Mouse (Mus musculus) CH12.LX (cell line): ENCODE data around the gene Tspan14. TPM values are rescaled to one million over a fixed set of nuclear protein-coding genes. Genes with fewer than 3 reads are reported as not detected.

Source experiments
- DNase-seq: peaks from one replicate; pipeline ENCODE4 v3.0.0-alpha.2; 2013; ENCODE audit errors: extremely low read depth
- H3K27ac ChIP-seq: 2 replicates; pipeline ENCODE4 v1.5.1; 2012; ENCODE audit warnings: low read depth, mild to moderate bottlenecking, control low read depth, moderate library complexity; ENCODE audit not compliant: insufficient read depth
- H3K27me3 ChIP-seq: replicated peaks from 2 replicates; pipeline ENCODE3; 2012; ENCODE audit warnings: inconsistent platforms
- H3K36me3 ChIP-seq, 2 experiments: replicated peaks in 1 of 2; 2 replicates each; pipeline versions ENCODE3 to v1.6.1; 2012; ENCODE audit warnings: inconsistent platforms in 1 of 2, low read length in 1 of 2, mild to moderate bottlenecking in 1 of 2, mixed read lengths in 1 of 2, moderate library complexity in 1 of 2; ENCODE audit not compliant: control insufficient read depth in 1 of 2, insufficient read depth in 1 of 2
- H3K4me1 ChIP-seq, 2 experiments: 2 replicates each; pipeline ENCODE4 v1.6.1; 2012; ENCODE audit warnings: inconsistent platforms in 1 of 2, moderate library complexity in 1 of 2; ENCODE audit not compliant: insufficient read depth in 2 of 2, control insufficient read depth in 1 of 2
- H3K4me2 ChIP-seq: 2 replicates; pipeline ENCODE4 v1.6.1; 2012; ENCODE audit warnings: low read depth, mild to moderate bottlenecking, control low read depth; ENCODE audit not compliant: poor library complexity, insufficient read depth, severe bottlenecking
- H3K4me3 ChIP-seq, 3 experiments: fragments of 150-350 bp in 1 of 3; sonication (generic) in 1 of 3; replicated peaks in 1 of 3; 2 replicates each; pipeline versions ENCODE3 to v1.5.1; 2011 to 2012; ENCODE audit warnings: low read depth in 2 of 3, low read length in 2 of 3, mild to moderate bottlenecking in 2 of 3, moderate library complexity in 2 of 3, control low read depth in 1 of 3, improper control_type of control experiment in 1 of 3, inconsistent platforms in 1 of 3, mixed read lengths in 1 of 3; ENCODE audit not compliant: poor library complexity in 1 of 3
- H3K79me2 ChIP-seq: replicated peaks from 2 replicates; pipeline ENCODE4 v1.6.1; 2012; ENCODE audit warnings: mild to moderate bottlenecking, moderate library complexity; ENCODE audit not compliant: control insufficient read depth, poor library complexity, insufficient read depth, severe bottlenecking; ENCODE audit errors: extremely low read depth
- H3K9ac ChIP-seq: 2 replicates; pipeline ENCODE4 v1.6.1; 2012; ENCODE audit warnings: low read depth, mild to moderate bottlenecking, control low read depth, moderate library complexity; ENCODE audit not compliant: insufficient read depth
- H3K9me3 ChIP-seq: replicated peaks from 2 replicates; pipeline ENCODE3; 2012; ENCODE audit warnings: low read length, inconsistent platforms, mixed read lengths
- CHD1 ChIP-seq: IDR thresholded peaks from 2 replicates; pipeline ENCODE4 v1.6.1; 2012; ENCODE audit warnings: low read depth, low read length, improper control_type of control experiment, inconsistent platforms
- CTCF ChIP-seq, 2 experiments: IDR thresholded peaks in 1 of 2; conservative IDR thresholded peaks in 1 of 2; 2 replicates each; pipeline ENCODE4 v1.5.1; 2011 to 2012; ENCODE audit warnings: low read depth in 2 of 2, low read length in 2 of 2, improper control_type of control experiment in 1 of 2, inconsistent platforms in 1 of 2, mild to moderate bottlenecking in 1 of 2, moderate library complexity in 1 of 2
- EP300 ChIP-seq: IDR thresholded peaks from 2 replicates; pipeline ENCODE4 v1.6.1; 2011; ENCODE audit warnings: low read length, improper control_type of control experiment
- IRF4 ChIP-seq: IDR thresholded peaks from 2 replicates; pipeline ENCODE4 v1.6.1; 2014; ENCODE audit warnings: low read depth, mild to moderate bottlenecking, inconsistent platforms, low read length, improper control_type of control experiment
- MAX ChIP-seq: IDR thresholded peaks from 2 replicates; pipeline ENCODE4 v1.6.1; 2011; ENCODE audit warnings: low read length, improper control_type of control experiment
- MAZ ChIP-seq: IDR thresholded peaks from 2 replicates; pipeline ENCODE4 v1.6.1; 2012; ENCODE audit warnings: low read depth, mild to moderate bottlenecking, inconsistent platforms, low read length, improper control_type of control experiment, moderate library complexity
- MEF2A ChIP-seq: IDR thresholded peaks from 2 replicates; pipeline ENCODE4 v1.6.1; 2014; ENCODE audit warnings: low read depth, mild to moderate bottlenecking, inconsistent platforms, low read length, improper control_type of control experiment, borderline replicate concordance
- MYC ChIP-seq: IDR thresholded peaks from 2 replicates; pipeline ENCODE4 v1.6.1; 2011; ENCODE audit warnings: low read depth, mild to moderate bottlenecking, improper control_type of control experiment, low read length
- RAD21 ChIP-seq: IDR thresholded peaks from 2 replicates; pipeline ENCODE4 v1.6.1; 2011; ENCODE audit warnings: low read depth, mild to moderate bottlenecking, low read length, improper control_type of control experiment, moderate library complexity
- SMC3 ChIP-seq: IDR thresholded peaks from 2 replicates; pipeline ENCODE4 v1.6.1; 2011; ENCODE audit warnings: low read depth, low read length, improper control_type of control experiment
- TBP ChIP-seq: conservative IDR thresholded peaks from 2 replicates; pipeline ENCODE4 v1.6.1; 2011; ENCODE audit warnings: low read depth, low read length, improper control_type of control experiment
- TCF12 ChIP-seq: IDR thresholded peaks from 2 replicates; pipeline ENCODE4 v1.6.1; 2014; ENCODE audit warnings: low read depth, mild to moderate bottlenecking, inconsistent platforms, low read length, improper control_type of control experiment
- ZC3H11A ChIP-seq: IDR thresholded peaks from 2 replicates; pipeline ENCODE4 v1.6.1; 2012; ENCODE audit warnings: low read depth, mild to moderate bottlenecking, inconsistent platforms, low read length, improper control_type of control experiment
- ZNF384 ChIP-seq: IDR thresholded peaks from 2 replicates; pipeline ENCODE4 v1.6.1; 2012; ENCODE audit warnings: low read depth, low read length, improper control_type of control experiment, inconsistent platforms
- dilution Hi-C: fragments of 300-500 bp; cut with MboI; formaldehyde crosslinking; loops from 2 replicates; pipeline ENCODE4 v1.14.3; 2020; ENCODE audit warnings: low sequenced_read_pairs; ENCODE audit not compliant: extremely low pct_unique_long_range_greater_than_20kb, extremely low pct_ligation_motif_present
- in situ Hi-C: fragments of 300-500 bp; cut with MboI; formaldehyde crosslinking; loops from 3 replicates; pipeline ENCODE4 v1.14.3; 2019; ENCODE audit warnings: low sequenced_read_pairs, low pct_ligation_motif_present, low pct_unique_long_range_greater_than_20kb, mixed read lengths
- polyA plus RNA-seq: library from polyadenylated mRNA; unstranded; fragments of >175 nt; gene quantifications from 2 replicates; pipeline ENCODE4 v1.2.1, GENCODE M21; 2012; ENCODE audit warnings: low read depth; ENCODE audit not compliant: insufficient read length
- total RNA-seq, 2 experiments: library from RNA; depleted of rRNA; stranded (reverse); fragments of 300-350 nt in 1 of 2; fragments of >200 nt in 1 of 2; gene quantifications; 2 replicates each; pipeline ENCODE4 v1.2.3; 2012 to 2014

Gene Tspan14
- total and polyA plus RNA-seq, 3 experiments: 11.6 to 19.1 (median 14.9) TPM

DNA sequence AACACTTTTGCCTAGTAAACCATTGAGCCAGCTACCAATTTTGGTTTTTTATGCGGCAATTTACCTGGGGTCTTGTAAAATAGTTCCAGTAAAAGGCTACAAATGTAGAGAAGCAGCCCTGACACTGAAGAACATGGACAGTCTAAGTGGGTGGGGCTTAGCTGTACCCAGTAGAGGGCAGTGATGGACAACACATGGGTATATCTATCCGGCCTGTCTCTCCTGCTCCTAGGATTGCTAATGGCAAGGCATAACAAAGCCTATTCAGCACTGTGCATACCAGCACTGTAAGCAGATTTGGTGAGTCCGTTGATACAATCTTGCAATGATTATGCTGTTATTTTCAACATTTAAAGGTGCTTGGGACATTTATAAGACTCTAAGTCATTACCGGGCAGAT lies 12.4 kb upstream of the Tspan14 start:
- DNase-seq: no peak
- in situ Hi-C loops (loop anchor here (10.0 kb wide), 1 partner anchor 184 kb away; no protein-coding TSS in a partner anchor), dilution Hi-C loops (no loop called here)

DNA sequence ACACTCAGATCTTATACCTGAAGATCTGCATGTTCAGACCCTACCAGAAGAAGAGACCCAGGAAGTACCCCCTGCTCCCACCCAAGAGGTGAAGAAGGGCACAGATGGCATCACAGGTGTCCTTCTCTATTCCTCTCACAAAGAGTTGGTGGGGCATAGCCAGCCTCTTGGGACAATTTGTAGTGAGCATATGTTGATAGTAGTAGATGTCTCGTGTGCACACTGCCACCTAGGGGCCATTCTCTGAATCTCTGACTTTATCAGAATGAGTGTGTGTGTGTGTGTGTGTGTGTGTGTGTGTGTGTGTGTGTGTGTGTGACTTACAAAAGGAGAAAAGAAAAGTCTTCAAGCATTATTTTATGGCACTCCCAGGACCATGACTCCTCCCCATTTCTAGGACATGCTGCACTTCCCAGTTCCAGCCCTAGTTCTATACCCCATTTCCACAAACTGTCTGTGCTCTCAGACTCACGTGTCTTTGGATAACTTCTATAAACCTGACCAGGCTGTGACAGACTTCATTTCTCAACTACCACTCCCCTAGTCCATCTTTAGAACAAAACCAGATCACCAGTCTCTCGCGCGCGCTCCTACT lies 8.6 kb upstream of the Tspan14 start:
- TF ChIP-seq CTCF (conservative IDR thresholded peaks at IDR 0.05 in 1 of 2, IDR thresholded peaks at IDR 0.05 in 1 of 2; ENCODE audit: low read depth in 2 of 2, low read length in 2 of 2) (peak; percentile 39 to 94; a peak in 3 of 4 replicates), EP300 (no peak), IRF4 (peak; percentile 21; the same call in 1 of the 2 replicates), MAX (0 out of 2 replicates have a peak, but pooled peaks have one; percentile 4), TBP (no peak), ZC3H11A (peak; percentile 83), RAD21 (peak; percentile 92), CHD1 (no peak), MYC (0 out of 2 replicates have a peak, but pooled peaks have one; percentile 20), MEF2A (no peak), SMC3 (peak; percentile 92), MAZ (no peak), TCF12 (peak; percentile 51; the same call in 1 of the 2 replicates)

More for the DNA sequence above, 12.4 kb upstream of the Tspan14 start:
- TF ChIP-seq ZC3H11A: peak; percentile 85
- no peak for TF ChIP-seq MYC
- no peak; the same call in 1 of the 2 replicates for TF ChIP-seq IRF4
- TF ChIP-seq SMC3: peak; percentile 99
- peak; percentile 51 to 97; a peak in 3 of 4 replicates for TF ChIP-seq CTCF (conservative IDR thresholded peaks at IDR 0.05 in 1 of 2, IDR thresholded peaks at IDR 0.05 in 1 of 2; ENCODE audit: low read depth in 2 of 2, low read length in 2 of 2)
- no peak for TF ChIP-seq MEF2A
- TF ChIP-seq RAD21: peak; percentile 97
- TF ChIP-seq ZNF384: peak; percentile 86
- no peak overlapping the region for H3K9ac ChIP-seq
- no peaks in the 10 kb centered on the region for H3K79me2 ChIP-seq
- H3K9me3 ChIP-seq: no peaks in the 10 kb centered on the region
- no peak overlapping the region for H3K4me2 ChIP-seq
- peaks cover 0 to 4% of the 10 kb centered on the region in 2 experiments; a peak in 2 of 4 replicates for H3K4me1 ChIP-seq
- no peak overlapping the region for H3K4me3 ChIP-seq
- no peaks in the 10 kb centered on the region for H3K27me3 ChIP-seq
- H3K36me3 ChIP-seq: no peaks in the 10 kb centered on the region
- H3K27ac ChIP-seq: no peak overlapping the region

More for the DNA sequence above, 8.6 kb upstream of the Tspan14 start:
- no peak overlapping the region for H3K4me3 ChIP-seq
- no peaks in the 10 kb centered on the region for H3K36me3 ChIP-seq
- dilution Hi-C loops: no loop called here
- no peak overlapping the region for H3K9ac ChIP-seq
- H3K9me3 ChIP-seq: no peaks in the 10 kb centered on the region
- H3K4me1 ChIP-seq: peaks cover 0 to 14% of the 10 kb centered on the region in 2 experiments; a peak in 2 of 4 replicates
- H3K27me3 ChIP-seq: no peaks in the 10 kb centered on the region
- no peak overlapping the region for H3K27ac ChIP-seq
- in situ Hi-C loops: loop anchor here (10.0 kb wide), 1 partner anchor 180 kb away; no protein-coding TSS in a partner anchor
- peak; percentile 85 for DNase-seq
- H3K4me2 ChIP-seq: no peak overlapping the region
- H3K79me2 ChIP-seq: no peaks in the 10 kb centered on the region
